Mouse (Mus musculus) retina, postnatal 1 day (tissue): Measurements from ENCODE around the gene Tsks.

Source experiments
- DNase-seq: peaks from one replicate; pipeline ENCODE4 v3.0.0-alpha.2; 2012

Tsks gene

DNA sequence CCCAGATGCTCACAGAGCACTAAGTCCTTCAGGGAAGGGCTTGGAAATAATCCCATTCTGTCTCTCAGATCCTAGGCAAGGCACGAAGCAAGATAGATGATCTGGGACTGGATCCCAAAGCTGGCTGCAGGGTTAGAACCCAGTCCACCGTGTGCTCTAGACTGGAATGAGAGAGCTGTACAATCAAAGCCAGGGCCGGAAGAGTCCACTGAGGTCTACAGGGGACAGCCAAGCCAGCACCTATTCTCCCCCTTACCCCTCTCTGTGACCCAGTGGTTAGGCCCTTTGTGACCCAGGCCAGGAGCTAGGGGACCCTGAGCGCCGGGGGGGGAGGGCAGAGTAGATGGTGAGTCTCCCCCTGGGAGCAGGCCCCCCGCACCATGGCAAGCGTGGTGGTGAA lies at the start of gene Tsks:
TSS of gene Tsks (plus strand) at position 301 of the 400 bp plus-strand sequence.
- no peak for DNase-seq

DNA sequence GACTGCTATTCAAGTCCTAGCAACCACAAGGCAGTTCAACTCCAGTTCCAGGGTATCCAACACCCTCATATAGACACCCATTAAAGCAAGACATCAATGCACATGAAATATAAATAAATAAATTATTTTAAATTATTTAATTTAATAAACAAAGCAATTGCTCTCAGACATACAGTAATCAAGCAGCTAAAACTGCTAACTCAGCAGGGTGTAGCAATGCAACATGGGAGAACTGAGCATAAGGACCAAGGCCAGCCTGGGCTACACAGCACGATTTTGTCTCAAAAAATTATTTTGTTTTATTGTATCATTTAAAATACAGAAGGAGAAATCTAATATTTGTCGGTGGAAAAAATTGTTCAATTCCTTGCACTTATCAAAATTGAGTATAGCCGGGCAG lies 48.8 kb upstream of the Tsks start:
- no peak for DNase-seq

DNA sequence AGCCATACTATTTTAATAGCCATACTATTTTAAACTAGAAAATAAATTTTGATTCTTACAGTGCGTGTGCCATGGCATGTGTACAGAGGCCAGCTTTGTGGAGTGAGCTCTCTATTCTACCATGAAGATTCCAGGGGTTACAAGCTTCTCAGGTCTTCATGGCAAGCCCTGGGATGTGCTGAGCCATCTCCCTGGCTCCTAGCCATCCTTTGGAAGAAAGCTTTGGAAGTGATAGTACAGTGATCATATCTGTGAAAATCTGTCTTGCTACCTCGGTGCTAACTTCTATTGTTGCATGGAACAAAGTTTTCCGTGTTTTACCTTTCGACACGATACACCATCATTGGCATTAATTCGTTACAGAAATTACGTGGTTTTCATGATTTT lies 47.8 kb upstream of the Tsks start:
- DNase-seq = no peak

DNA sequence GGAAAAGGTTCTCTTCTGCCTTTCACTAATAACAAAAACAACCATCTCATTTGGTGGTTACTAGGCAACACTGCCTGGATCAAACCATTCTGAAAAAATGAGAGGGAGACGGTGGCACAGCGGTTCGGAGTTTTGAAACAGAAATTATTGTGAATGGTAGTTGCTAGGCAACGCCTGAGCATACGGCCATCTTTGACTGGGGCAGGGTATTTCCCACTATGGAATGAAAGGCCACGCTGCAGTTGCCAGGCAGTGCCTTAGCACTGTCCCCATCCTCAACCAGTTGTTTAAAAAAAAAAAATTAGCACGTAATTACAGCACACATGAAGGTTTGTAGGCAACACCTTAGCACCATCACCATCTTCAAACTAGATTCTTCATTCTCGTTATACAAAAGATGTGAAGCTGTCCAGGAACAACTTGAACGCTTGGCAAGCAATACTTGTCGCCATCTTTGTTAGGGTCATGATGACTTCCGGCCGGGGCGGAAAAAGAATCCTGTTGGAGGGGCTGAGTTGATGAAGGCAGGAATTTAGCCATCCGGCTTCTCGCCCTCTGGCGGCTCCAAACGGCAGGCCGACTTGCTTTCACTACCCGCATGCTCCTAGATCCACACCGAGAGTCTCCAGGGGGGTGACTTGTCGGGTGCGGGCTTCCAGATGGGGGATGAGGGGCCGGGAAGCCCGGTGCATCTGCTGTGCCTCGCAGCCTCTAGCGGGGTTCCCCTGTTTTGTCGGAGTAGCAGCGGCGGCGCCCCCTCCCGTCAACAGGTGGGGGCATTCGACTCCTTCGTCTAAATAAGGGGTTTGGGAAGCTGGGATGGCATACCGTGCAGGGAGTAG lies 47.2 kb upstream of the Tsks start, which contains the start of gene Fuz:
TSS of gene Fuz (plus strand) at position 487 of the 842 bp plus-strand sequence.
- DNase-seq = peak; percentile 99

DNA sequence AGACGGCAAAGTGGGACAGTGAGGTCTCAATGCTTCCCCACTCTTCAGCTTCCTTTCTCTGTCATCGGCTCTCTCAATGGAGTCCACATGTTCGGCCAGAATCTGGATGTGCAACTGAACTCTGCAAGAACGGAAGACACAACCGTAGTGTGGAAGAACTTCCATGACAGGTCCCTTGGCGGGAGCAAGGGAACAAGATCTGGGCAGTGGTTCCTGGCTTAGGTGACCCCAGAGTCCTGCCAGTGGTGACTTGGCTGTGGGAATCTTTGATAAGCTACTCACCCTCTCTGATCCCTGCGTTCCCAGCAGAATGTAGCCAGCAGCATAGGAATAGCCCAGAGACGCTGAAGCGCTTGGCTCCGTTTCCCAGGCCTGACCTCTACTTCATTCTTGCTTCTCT lies 46.5 kb upstream of the Tsks start:
- no peak for DNase-seq

DNA sequence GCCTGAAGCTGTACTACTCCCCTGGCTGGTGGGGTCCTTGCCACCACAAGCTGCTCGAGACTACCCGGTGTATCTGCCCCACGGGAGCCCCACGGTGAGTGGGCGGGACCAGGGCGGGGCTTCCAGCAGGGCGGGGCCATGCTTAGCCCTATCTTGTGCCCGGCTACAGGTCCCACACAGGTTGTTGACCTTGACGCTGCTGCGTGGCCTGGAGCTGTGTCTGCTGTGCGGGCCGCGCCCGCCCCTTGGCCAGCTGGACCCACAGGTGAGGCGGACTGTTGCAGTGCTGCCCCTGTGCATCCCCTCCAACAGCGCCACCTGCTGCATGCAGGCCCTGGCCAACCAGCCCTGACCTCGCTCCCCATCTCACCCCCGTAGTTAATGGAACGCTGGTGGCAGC lies 44.4 kb upstream of the Tsks start:
- DNase-seq = peak; percentile 28

DNA sequence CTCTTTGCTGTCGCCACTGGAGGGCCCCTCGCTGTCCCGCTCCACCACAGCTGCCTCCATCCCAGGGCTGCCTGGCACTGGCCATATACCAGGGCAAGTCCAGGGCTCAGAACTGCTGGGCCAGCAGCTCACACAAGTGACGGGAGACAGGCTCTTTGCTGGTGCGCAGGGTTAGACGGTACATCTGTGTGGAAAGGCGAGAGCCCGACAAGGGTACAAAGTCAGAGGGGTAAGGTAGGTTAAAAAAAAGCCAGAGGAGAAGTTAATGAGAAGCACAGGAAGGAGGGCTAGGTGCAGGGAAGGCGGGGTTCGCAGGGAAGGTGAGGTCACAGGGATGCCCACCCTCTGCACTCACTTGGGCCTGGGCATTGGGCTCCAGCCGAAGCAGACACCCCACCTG lies 42.4 kb upstream of the Tsks start:
- DNase-seq = no peak

DNA sequence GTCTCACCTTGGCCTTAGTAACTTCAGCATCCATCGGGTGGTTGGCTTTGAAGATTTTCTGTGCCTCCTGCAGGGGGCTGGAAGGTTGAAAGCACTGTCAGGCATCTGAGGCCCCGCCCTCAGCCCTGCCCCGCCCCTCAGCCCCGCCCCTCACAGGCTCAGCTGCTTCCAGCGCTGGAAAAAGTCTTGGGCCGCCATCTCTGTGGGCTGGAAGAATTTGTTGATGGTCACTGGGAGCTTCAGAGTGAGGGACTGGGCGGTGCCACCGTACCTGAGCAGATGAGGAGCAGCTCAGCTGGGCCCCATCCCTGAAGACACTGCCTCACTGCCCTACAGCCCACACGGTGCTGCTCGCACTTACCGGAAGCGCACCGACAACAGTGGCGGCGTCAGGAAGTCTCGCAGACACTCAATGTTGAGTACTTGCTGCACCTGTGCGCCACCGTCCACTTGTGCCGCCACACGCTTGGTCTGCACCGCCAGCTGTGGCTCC lies 41.7 kb upstream of the Tsks start:
- peak; percentile 82 for DNase-seq

DNA sequence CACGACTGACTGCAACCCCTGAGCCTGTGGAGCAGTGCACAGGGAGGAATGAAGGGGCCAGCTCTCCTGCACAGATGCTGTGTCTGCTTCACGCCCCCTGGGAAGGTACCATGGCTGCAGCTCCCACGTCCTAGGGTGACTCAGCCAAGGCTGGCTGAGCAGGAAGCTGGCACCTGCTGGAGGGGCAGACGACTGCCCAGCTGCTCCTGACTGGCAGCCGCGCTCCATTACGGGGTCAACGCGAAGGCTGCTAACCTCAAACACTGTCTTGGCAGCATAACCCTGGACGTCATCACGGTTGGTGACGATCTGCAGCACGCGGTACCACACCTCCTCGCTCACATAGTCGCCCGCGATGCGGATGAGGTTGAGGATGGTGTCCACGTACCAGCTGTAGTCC lies 37.6 kb upstream of the Tsks start:
- no peak for DNase-seq

DNA sequence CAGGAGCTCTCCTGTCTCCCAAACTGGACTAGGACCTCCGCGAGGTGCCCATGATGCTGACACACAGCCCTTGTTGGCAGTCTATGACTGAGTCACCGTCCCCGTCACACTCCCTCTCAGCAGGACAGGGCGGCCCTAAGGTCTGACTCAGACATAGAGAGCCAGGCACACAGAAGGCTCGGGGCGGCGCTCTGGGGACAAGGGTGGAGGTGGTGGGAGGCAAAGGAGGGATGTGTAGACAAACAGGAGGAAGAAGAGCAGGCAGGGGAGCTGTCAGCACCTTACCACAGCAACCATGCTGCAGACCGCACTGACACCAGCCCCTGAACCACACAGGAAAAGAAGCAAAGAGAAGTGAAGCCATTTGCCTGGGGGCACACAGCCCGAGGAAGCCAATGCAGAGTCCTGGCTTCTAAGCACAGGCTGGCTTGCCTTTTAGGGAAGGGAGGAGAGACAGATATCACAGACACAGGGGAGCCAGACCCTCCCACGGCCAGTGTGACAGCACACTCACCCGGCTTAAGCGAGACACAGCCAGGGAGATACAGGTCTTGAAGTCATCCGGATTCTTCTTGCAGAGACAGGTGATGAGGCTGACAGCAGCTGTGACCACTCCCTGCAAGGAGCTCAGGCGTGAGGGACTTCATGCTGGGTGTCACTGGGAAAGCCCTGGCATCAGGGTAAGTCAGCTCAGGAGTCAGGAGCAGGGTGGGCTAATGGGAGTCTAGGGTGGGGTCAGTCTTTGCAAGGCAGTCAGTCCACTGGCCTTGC lies 34.1 kb upstream of the Tsks start:
- DNase-seq = no peak

DNA sequence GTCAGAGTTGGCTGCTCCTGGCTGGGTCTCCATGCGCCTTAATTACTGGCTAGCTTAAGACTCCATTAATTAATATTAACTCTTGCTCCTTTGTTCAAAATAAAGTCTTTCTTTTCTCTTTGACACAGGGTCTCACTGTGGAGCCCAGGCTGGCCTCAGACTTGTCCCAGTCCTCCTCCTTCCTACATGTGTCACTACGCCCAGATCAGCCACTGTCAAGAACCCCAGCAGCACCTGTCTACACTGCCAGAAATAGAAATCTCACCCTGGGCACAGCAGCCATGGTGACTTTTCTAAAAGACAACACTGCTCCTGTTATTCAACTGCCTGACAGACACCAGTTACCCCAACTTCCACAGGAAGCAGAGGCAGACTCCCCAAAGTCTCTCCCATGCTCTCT lies 28.6 kb upstream of the Tsks start:
- DNase-seq = no peak

DNA sequence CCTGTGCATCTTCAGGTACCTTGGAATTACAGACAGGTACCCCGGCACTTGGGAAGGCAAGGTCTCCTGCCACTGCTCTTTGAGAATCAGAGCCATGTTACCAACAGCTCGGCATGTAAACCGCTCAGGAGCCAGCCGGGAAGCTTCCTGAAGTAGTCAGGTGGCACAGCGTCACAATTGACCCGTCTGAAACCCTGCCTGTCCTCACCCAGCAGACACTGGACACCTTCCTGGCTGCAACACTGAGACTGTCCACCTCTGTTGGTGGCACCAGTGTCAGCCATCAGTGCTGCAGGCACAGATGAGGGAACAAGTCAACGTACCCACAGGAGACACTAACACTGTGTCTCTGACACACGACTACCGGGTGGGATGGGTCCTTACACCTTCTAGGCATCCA lies 27.7 kb upstream of the Tsks start:
- DNase-seq = no peak

DNA sequence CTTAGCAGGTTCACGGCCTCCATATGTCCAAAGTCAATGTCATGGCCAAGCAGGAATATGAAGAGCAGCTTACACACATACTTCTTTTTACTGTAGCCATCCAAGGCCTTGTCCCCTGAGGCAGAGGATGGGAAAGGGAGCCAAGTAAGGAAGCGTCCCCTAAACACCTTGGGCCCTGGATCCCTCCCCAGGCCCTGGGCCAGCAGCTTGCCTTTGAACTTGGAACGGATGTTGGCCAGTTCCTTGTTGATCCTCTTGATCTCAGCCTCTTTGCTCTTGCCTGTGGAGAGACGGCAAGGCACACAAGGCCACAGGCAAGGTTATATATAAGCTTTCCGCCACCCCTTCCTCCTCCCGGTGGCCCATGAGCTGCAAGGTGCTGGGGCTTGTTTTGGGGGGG lies 26.8 kb upstream of the Tsks start:
- DNase-seq = no peak

DNA sequence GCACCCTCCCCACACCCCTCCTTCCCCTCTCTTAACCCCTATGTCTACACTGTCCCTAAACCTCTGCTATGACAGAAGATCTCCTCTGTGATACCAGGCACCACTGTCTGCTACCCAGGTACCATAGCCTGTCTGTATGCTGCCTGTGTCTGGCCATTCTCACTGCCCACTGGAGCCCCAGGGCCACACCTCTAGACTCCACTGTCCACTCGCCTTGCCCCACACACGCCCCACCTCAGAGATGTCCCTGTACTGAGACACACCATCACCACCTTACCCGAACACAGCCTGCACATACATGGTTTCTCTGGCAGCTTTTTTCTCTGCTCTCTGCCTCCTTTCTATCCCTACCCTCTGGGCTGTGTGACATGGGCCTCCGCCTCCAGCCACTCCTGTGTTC lies 26.1 kb upstream of the Tsks start:
- no peak for DNase-seq

DNA sequence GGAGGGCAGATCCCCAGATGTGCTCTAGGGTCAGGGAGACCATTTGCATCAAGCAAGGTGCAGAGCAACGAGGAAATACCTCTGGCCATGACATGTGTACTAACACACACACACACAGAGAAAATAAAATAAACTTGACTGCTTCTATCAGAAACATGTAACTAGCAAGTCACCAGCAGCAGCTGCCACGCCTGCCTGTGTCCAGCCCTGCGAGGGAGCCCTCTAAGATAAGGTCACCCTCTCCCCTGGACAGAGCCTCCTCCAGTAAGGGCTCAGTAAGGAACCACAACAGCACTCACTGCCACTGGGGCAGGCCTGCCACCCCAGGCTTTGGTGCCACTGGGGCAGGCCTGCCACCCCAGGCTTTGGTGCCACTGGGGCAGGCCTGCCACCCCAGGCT lies 24.8 kb upstream of the Tsks start:
- no peak for DNase-seq

DNA sequence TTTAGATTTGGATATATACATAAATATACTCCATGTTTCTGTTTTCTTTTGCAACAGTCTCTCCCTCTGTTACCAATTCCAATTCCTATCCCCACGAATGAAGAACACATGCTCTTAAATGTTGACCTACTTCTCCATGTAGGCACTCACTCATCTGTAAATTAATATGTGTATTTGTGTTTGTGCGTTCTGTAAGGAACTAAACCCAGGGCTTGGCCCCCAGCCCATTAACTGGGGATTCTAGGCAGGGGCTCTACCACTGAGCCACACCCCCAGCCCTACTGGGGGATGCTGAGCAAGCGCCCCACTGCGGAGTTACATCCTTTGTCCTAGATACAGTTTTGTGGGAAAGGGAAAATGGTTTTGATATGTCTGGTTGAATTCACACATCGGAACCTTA lies 23.9 kb upstream of the Tsks start:
- DNase-seq = peak; percentile 68

DNA sequence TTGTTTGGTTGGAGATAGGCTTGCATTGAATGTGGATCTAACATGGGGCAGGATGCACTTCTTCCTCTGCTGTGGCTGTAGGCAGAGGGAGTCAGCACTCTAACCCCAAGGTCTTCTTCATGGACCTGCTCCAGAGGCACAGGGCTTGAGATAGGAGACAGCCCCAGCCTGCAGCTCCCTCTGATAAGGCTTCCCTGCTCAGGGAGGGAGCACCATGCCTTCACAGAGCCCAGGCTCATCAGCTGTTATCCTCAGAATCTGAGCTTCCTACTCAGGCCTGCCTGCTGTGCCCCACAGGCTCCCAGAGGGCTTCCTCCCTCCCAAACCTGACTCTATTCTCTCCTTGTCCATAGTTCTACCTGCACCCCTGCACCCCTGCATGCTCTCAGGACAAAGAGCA lies 20.5 kb upstream of the Tsks start:
- DNase-seq = no peak

DNA sequence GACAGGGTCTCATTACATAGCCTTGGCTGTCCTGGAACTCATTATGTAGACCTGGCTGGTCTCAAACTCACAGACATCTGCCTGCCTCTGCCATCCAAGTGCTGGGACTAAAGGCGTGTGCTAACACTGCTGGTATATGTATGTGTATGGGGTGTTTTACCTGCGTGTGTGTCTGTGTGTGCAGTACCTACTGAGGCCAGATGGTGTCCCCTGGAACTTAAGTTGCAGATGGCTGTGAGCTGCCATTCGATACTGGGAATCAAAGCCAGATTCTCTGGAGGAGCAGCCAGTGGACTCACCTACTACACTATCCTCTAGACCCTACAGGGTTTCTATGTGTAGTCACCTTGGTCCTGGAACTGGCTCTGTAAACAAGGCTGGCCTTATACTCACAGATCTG lies 17.5 kb upstream of the Tsks start:
- peak; percentile 62 for DNase-seq

DNA sequence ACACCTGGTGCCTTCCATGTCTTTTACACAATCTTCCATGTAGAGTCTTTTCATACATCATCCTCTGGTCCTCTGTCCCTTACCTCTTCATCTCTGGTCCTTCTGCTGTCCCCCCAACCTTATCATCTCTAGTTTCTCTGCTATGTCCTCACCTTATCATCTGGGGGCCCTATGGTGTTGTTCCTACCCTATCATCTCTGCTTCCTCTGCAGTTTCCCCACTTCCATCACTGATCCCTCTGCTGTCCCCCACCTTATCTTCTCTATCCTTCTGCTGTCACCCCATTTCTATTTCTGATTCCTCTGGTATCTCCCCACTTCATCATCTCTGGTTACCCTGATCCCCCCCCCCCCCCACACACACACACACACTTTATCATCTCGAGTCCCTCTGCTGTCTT lies 14.4 kb upstream of the Tsks start:
- DNase-seq = no peak

DNA sequence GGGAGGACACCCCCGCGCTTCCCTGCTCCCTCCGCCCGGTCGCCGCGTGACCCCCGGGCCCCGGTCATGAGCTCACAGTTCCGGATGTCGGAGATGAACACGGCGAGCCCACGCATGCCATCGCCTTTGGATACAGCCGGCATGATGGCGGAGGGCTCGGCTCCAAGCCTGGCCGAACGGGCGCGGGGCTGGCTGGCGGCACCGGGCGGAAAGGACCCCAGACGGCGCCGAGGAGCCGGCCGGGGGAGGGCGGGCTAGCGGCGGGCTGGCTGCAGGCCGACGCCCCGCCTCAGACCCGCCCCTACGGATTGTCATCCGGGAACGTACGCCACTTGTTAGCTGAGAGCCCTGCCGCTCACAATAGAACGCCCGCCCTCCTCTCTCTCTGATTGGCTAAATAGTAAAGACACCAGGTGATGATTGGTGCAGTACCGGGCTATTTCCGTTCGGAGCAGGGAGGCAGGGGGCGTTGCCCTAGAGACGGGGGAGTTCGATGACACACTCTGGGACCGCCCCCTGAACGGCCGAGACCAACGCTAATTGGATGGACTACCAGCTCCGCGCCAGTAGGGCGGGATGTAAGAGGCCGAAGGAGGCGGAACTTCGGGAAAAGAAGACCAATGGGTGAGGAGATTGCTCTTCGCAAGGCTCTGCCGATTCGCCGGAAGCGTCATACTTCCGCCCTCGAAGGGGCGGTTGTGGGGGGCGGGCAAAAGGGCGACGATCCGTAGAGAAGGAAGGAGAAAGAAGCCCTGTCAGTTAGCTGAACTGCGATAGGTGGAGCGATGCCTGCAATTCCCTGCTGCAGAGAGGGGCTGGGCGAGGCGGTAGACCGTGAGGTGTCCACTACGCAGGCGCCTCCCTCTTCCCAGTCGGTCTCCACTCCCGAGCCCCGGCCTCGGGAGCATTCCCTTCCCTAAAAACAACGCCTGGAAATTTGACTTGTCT lies 13.5 kb upstream of the Tsks start, which contains the start of gene Ap2a1:
TSS of gene Ap2a1 (minus strand) at position 293 of the 948 bp plus-strand sequence.
- peak; percentile 100 for DNase-seq

DNA sequence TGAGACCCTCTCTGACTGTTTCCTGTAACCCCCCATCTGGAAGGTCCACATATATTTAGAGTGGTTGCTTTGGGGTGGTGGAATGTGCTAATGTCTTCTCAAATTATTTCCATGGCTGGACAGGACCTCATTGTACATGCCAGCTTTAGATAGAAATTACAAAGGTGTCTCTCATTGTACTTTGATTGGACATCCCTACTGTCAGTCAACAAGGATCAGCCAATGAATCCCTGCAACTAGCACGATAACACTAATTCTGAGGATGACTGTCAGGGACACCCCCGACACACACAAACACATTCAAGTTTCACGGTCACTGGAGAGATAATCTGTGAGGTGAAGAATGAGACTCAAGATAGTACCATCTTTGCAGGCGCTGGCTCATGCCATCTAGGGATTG lies 4.3 kb upstream of the Tsks start:
- DNase-seq = no peak

DNA sequence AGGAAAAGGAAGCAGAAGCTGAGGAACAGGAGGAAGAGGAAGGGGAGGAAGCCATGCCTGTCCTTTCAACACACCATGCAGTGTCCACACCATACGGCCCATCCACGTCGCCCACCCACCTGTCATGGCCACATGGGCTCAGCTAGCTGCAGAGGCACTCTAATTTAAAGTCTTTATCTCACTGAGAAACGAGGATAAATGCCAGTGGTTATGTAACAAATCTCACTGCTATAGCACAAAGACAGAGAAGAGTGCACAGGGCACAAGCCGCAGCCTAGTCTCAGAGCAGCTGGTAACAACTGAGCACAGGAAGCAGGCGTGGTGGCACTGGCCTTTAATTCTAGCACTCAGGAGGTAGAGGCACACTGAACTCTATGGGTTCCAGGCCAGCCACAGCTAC lies 6.9 kb downstream of the Tsks start:
- DNase-seq = no peak

DNA sequence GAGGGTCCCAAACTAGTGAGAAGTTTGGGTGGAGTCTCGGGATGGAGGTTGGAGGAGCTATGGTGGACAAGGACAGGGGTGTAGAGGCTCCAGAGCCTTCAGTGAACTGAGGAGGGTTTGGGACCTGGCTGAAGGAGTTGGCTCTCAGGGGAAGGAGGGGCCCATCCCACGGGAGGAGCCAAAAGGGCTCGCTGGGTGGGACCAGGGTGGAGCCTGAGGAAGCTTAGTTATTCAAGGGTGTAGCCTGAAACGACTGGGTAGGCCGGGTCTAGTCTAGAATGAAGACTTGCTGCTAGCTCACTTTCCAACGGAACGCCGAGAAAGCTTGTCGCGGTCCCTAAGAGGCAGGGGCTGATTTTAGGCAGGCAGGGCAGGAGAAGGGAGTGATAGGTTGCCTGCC lies 9.0 kb downstream of the Tsks start:
- DNase-seq = peak; percentile 45
